In the genomic region with DNA sequence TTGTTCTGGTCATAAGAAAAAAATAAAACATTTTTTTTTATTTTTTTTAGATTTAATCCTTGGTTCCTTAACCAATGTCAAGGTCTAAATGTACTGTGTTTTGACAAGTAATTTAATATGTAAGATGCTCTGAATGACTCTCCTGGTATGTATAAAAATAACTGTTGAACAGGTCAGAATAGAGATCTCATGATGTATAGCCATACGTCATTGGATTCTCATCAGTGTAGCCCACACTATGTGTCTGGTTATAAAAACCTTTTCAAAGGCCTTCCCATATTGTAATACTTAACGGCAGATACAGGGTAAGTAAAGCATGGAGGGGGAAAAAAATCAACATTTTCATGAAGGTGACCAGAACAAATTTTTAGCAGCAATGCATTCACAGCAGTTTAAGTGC, we compare ENCODE assay signal across 39 mouse cellular contexts. TPM values are rescaled to one million over a fixed set of nuclear protein-coding genes. Genes with fewer than 3 reads are reported as not detected.
"Had no signal": no experiment of that assay in that cellular context is flagged by ENCODE, and none has a peak within 500 bp of the region (broad histone marks: within the 10 kb centered on the region; RNA-seq: fewer than 3 reads in every experiment).

No protein-coding gene starts in this region.

- H3K4me1 ChIP-seq: limb, embryonic 10.5 days; limb, embryonic 12.5 days; limb, embryonic 13.5 days; limb, embryonic 15.5 days; liver, embryonic 12.5 days; liver, embryonic 13.5 days; liver, embryonic 15.5 days; lung, embryonic 15.5 days; megakaryocyte, embryonic 14.5 days; midbrain, embryonic 10.5 days; midbrain, embryonic 12.5 days; midbrain, embryonic 13.5 days; midbrain, embryonic 15.5 days; neural tube, embryonic 12.5 days had no signal

- H3K27me3 ChIP-seq: limb, embryonic 12.5 days; limb, embryonic 13.5 days; limb, embryonic 15.5 days; liver, embryonic 12.5 days; liver, embryonic 13.5 days; liver, embryonic 15.5 days; lung, embryonic 15.5 days; megakaryocyte, embryonic 14.5 days; midbrain, embryonic 12.5 days; midbrain, embryonic 13.5 days; midbrain, embryonic 15.5 days; neural tube, embryonic 12.5 days had no signal

- H3K27ac ChIP-seq: left cerebral cortex, adult 2 months; limb, embryonic 10.5 days; limb, embryonic 12.5 days; limb, embryonic 13.5 days; limb, embryonic 15.5 days; liver, embryonic 12.5 days; liver, embryonic 13.5 days; liver, embryonic 14.5 days; liver, embryonic 15.5 days; lung, embryonic 15.5 days; macrophage; midbrain, embryonic 10.5 days; midbrain, embryonic 12.5 days; midbrain, embryonic 13.5 days; midbrain, embryonic 15.5 days; neural tube, embryonic 12.5 days had no signal

- H3K9me3 ChIP-seq: limb, embryonic 10.5 days; limb, embryonic 12.5 days; limb, embryonic 13.5 days; limb, embryonic 15.5 days; liver, embryonic 12.5 days; liver, embryonic 13.5 days; liver, embryonic 15.5 days; lung, embryonic 15.5 days; megakaryocyte, embryonic 14.5 days; midbrain, embryonic 10.5 days; midbrain, embryonic 12.5 days; midbrain, embryonic 13.5 days; midbrain, embryonic 15.5 days; neural tube, embryonic 12.5 days had no signal

- DNase-seq: left cerebral cortex, postnatal 4 days; liver; liver, embryonic 13.5 days; liver, postnatal 0 days; lung, adult 18-20 months; lung, adult 2 months; lung, embryonic 14.5 days; lung, postnatal 10 days; lung, postnatal 14 days; lung, postnatal 36 days; lung, postnatal 4 days; midbrain, embryonic 14.5 days had no signal

- ATAC-seq: liver, embryonic 12.5 days; liver, postnatal 0 days; lung, postnatal 0 days; midbrain, embryonic 13.5 days; midbrain, embryonic 15.5 days; midbrain, embryonic 16.5 days had no signal

- H3K4me3 ChIP-seq: left cerebral cortex, adult 2 months; limb, embryonic 10.5 days; limb, embryonic 12.5 days; limb, embryonic 13.5 days; limb, embryonic 15.5 days; liver, embryonic 12.5 days; liver, embryonic 13.5 days; liver, embryonic 15.5 days; lung, embryonic 15.5 days; megakaryocyte, embryonic 14.5 days; midbrain, embryonic 10.5 days; midbrain, embryonic 12.5 days; midbrain, embryonic 13.5 days; midbrain, embryonic 15.5 days; myocyte; neural tube, embryonic 12.5 days had no signal

- H3K36me3 ChIP-seq: limb, embryonic 10.5 days; limb, embryonic 12.5 days; limb, embryonic 13.5 days; limb, embryonic 15.5 days; liver, embryonic 12.5 days; liver, embryonic 13.5 days; liver, embryonic 15.5 days; lung, embryonic 15.5 days; midbrain, embryonic 10.5 days; midbrain, embryonic 12.5 days; midbrain, embryonic 13.5 days; midbrain, embryonic 15.5 days; neural tube, embryonic 12.5 days had no signal

- H3K4me2 ChIP-seq: limb, embryonic 12.5 days; limb, embryonic 13.5 days; limb, embryonic 15.5 days; liver, embryonic 11.5 days; liver, embryonic 12.5 days; liver, embryonic 13.5 days; liver, embryonic 15.5 days; lung, embryonic 14.5 days; lung, embryonic 15.5 days; midbrain, embryonic 12.5 days; midbrain, embryonic 13.5 days; midbrain, embryonic 15.5 days; neural tube, embryonic 12.5 days had no signal

- H3K9ac ChIP-seq: limb, embryonic 12.5 days; limb, embryonic 13.5 days; limb, embryonic 15.5 days; liver, embryonic 12.5 days; liver, embryonic 13.5 days; liver, embryonic 14.5 days; liver, embryonic 15.5 days; liver, postnatal 0 days; lung, embryonic 14.5 days; lung, embryonic 15.5 days; midbrain, embryonic 12.5 days; midbrain, embryonic 13.5 days; midbrain, embryonic 15.5 days; neural tube, embryonic 12.5 days had no signal

RNA-seq across cellular contexts. Expression of gene Alx1, which starts 19.6 kb away (rescaled TPM):
- total RNA-seq: left cerebral cortex, postnatal 25 days; liver, adult 2 months; megakaryocyte progenitor cell, adult 5-6 weeks; megakaryocyte, adult 5-6 weeks; megakaryocyte-erythroid progenitor cell, adult 5-6 weeks; monocyte, adult 5-6 weeks had no signal
- polyA plus RNA-seq: liver, adult 2 months; liver, embryonic 16.5 days; liver, postnatal 0 days; lung, adult 2 months; lung, postnatal 0 days; macrophage; midbrain, embryonic 14.5 days had no signal
